Mouse (Mus musculus): Measurements from ENCODE around the gene Camk2d. TPM values are rescaled to one million over a fixed set of nuclear protein-coding genes. Genes with fewer than 3 reads are reported as not detected.

Gene Camk2d
- polyA plus RNA-seq, 1 experiment from 2014 or later: 36.6 TPM

- Histone ChIP-seq H3K9ac (replicated peaks; ENCODE audit: low read depth) (no peak overlapping the region), H3K4me3 (ENCODE audit: low read depth, low read length) (no peak overlapping the region), H3K36me3 (ENCODE audit: insufficient read depth, low read length) (no peaks in the 10 kb centered on the region), H3K4me2 (replicated peaks; ENCODE audit: low read depth, low read length) (no peak overlapping the region), H3K27me3 (replicated peaks; ENCODE audit: insufficient read depth, low read length) (no peaks in the 10 kb centered on the region), H3K27ac (ENCODE audit: low read length) (no peak overlapping the region), H3K9me3 (ENCODE audit: low read length) (no peaks in the 10 kb centered on the region), H3K4me1 (ENCODE audit: insufficient read depth, low read depth, low read length) (no peaks in the 10 kb centered on the region)
- DNase-seq (ENCODE audit: low spot score) (no peak), ATAC-seq (no peak)
- no peak for TF ChIP-seq CTCF (IDR thresholded peaks at IDR 0.05)
- no peak for TF ChIP-seq EP300 (IDR thresholded peaks at IDR 0.05)
- 92% methylated on average over 1 of the region's 1 CpGs for WGBS
Measured at GRCm38 (mm10) chr3:126777879-126778278, 181.8 kb downstream of the Camk2d start.

DNA sequence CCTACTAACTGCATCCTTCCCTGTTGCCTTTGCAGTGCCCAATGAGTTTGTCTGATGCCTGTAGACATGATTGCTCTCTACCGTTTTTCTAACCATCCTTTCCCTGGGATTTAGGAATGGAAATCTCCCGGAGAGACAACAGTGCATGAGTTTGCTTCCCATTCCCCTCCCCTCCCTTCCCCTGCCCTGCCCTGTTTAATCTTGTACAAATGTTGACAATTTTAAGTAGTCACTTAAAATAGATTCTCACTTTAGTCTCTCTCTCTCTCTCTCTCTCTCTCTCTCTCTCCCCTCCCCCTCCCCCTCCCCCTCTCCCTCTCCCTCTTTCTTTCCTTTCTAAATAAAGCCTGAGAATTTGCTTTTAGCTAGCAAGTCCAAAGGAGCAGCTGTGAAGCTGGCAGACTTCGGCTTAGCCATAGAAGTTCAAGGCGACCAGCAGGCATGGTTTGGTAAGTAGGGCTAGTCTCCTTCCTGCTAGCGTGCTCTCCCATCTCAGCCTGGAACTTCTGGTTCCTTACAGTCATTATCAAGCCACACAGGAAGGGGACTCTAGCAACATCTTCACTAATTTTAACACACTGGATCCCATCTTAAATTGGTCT is 184.0 kb downstream of the Camk2d start:
- TF ChIP-seq CTCF (IDR thresholded peaks at IDR 0.05): no peak
- no peak for TF ChIP-seq EP300 (IDR thresholded peaks at IDR 0.05)
- H3K36me3 ChIP-seq (ENCODE audit: insufficient read depth, low read length): no peaks in the 10 kb centered on the region
- H3K4me1 ChIP-seq (ENCODE audit: insufficient read depth, low read depth, low read length): no peaks in the 10 kb centered on the region
- H3K9ac ChIP-seq (replicated peaks; ENCODE audit: low read depth): no peak overlapping the region
- no peak overlapping the region for H3K27ac ChIP-seq (ENCODE audit: low read length)
- no peak for DNase-seq (ENCODE audit: low spot score)
- WGBS: 50% methylated on average over 5 of the region's 5 CpGs
- no peaks in the 10 kb centered on the region for H3K9me3 ChIP-seq (ENCODE audit: low read length)
- H3K4me3 ChIP-seq (ENCODE audit: low read depth, low read length): no peak overlapping the region
- no peak for ATAC-seq
- no peaks in the 10 kb centered on the region for H3K27me3 ChIP-seq (replicated peaks; ENCODE audit: insufficient read depth, low read length)
- no peak overlapping the region for H3K4me2 ChIP-seq (replicated peaks; ENCODE audit: low read depth, low read length)

GRCm38 (mm10) chr3:126793035-126793964 is 197.2 kb downstream of the Camk2d start:
- ATAC-seq: no peak
- H3K9me3 ChIP-seq (ENCODE audit: low read length): no peaks in the 10 kb centered on the region
- H3K4me2 ChIP-seq (replicated peaks; ENCODE audit: low read depth, low read length): no peak overlapping the region
- TF ChIP-seq CTCF (IDR thresholded peaks at IDR 0.05) (no peak), EP300 (IDR thresholded peaks at IDR 0.05) (no peak)
- H3K36me3 ChIP-seq (ENCODE audit: insufficient read depth, low read length): peaks cover 13% of the 10 kb centered on the region; the same call in 1 of the 2 replicates
- no peak for DNase-seq (ENCODE audit: low spot score)
- no peak overlapping the region for H3K27ac ChIP-seq (ENCODE audit: low read length)
- H3K27me3 ChIP-seq (replicated peaks; ENCODE audit: insufficient read depth, low read length): no peaks in the 10 kb centered on the region
- no peak overlapping the region for H3K9ac ChIP-seq (replicated peaks; ENCODE audit: low read depth)
- H3K4me3 ChIP-seq (ENCODE audit: low read depth, low read length): no peak overlapping the region
- 90% methylated on average over 2 of the region's 2 CpGs for WGBS
- H3K4me1 ChIP-seq (ENCODE audit: insufficient read depth, low read depth, low read length): no peaks in the 10 kb centered on the region

DNA sequence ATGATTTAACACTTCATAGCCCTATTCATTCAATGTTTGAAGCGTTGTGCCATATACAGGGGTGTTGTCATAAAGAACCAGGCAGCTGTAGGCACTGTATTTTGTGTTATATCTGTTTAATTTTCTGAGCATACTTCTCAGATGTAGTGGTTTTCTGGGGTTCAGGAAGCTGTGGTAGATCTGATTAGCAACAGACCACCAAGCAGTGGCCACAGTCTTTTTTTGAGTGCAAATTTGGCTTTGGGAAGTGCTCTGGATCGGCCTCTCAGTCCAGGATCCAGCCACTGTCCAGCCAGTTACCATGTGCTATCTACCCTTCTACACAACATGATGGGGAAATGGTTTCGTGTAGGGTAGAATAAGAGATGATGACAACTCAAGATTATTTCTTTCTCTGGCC is 199.8 kb downstream of the Camk2d start:
- no peaks in the 10 kb centered on the region for H3K27me3 ChIP-seq (replicated peaks; ENCODE audit: insufficient read depth, low read length)
- WGBS: 89% methylated on average over 3 of the region's 3 CpGs
- no peak overlapping the region for H3K27ac ChIP-seq (ENCODE audit: low read length)
- TF ChIP-seq EP300 (IDR thresholded peaks at IDR 0.05) (no peak), CTCF (IDR thresholded peaks at IDR 0.05) (no peak)
- peaks cover 13% of the 10 kb centered on the region; the same call in 1 of the 2 replicates for H3K36me3 ChIP-seq (ENCODE audit: insufficient read depth, low read length)
- H3K4me2 ChIP-seq (replicated peaks; ENCODE audit: low read depth, low read length): no peak overlapping the region
- H3K9ac ChIP-seq (replicated peaks; ENCODE audit: low read depth): no peak overlapping the region
- no peaks in the 10 kb centered on the region for H3K9me3 ChIP-seq (ENCODE audit: low read length)
- no peak overlapping the region for H3K4me3 ChIP-seq (ENCODE audit: low read depth, low read length)
- no peak for DNase-seq (ENCODE audit: low spot score)
- no peaks in the 10 kb centered on the region for H3K4me1 ChIP-seq (ENCODE audit: insufficient read depth, low read depth, low read length)
- ATAC-seq: no peak

DNA sequence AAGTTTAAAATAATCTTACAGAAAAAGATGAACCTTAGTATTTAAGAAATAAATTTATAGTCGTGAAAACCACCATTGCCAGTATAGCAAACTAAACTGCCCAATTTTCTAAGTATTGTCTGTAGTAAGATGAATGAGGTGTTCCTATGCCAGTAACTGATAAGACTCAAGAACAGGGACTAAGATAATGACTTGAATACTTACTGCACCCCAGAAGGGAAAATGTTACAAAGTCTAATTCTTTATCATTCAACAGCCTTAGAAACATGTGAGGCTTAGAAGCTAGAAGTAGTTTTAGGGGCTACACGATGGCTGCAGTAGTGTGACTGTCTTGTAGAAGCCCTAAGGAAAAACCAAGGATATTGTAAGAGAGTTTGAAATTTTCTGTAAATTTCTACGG is 200.9 kb downstream of the Camk2d start:
- Histone ChIP-seq H3K27ac (ENCODE audit: low read length) (no peak overlapping the region), H3K27me3 (replicated peaks; ENCODE audit: insufficient read depth, low read length) (no peaks in the 10 kb centered on the region), H3K4me1 (ENCODE audit: insufficient read depth, low read depth, low read length) (no peaks in the 10 kb centered on the region), H3K4me2 (replicated peaks; ENCODE audit: low read depth, low read length) (no peak overlapping the region), H3K36me3 (ENCODE audit: insufficient read depth, low read length) (peaks cover 13% of the 10 kb centered on the region; the same call in 1 of the 2 replicates), H3K4me3 (ENCODE audit: low read depth, low read length) (no peak overlapping the region), H3K9me3 (ENCODE audit: low read length) (no peaks in the 10 kb centered on the region), H3K9ac (replicated peaks; ENCODE audit: low read depth) (no peak overlapping the region)
- TF ChIP-seq CTCF (IDR thresholded peaks at IDR 0.05): no peak
- no peak for TF ChIP-seq EP300 (IDR thresholded peaks at IDR 0.05)
- WGBS: 81% methylated on average over 3 of the region's 3 CpGs
- ATAC-seq (no peak), DNase-seq (ENCODE audit: low spot score) (no peak)

DNA sequence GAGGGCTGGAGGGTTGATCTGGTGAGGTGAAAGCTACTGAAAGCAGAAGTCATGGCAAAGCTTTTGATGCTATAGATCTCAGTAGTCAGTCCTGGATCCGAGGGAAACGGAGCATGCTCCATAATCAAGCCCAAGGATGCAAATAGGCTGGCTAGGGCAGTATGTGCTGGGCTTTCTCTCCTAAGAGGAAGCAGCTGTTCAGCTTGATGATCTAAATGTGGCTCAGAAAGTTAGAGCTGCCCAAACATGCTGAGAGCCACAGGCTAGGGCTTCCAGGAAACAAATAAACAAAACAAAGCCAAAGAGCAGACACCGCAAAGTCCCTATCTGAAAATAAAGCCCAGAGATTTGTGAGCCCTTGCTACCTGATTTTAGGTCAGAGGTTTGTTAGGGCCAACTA is 201.7 kb downstream of the Camk2d start:
- WGBS: 91% methylated on average over 3 of the region's 3 CpGs
- ATAC-seq: no peak

More for the DNA sequence above, 201.7 kb downstream of the Camk2d start:
- DNase-seq (ENCODE audit: low spot score): no peak
- H3K9ac ChIP-seq (replicated peaks; ENCODE audit: low read depth): no peak overlapping the region
- H3K27ac ChIP-seq (ENCODE audit: low read length): no peak overlapping the region
- no peak overlapping the region for H3K4me3 ChIP-seq (ENCODE audit: low read depth, low read length)
- TF ChIP-seq EP300 (IDR thresholded peaks at IDR 0.05): no peak
- TF ChIP-seq CTCF (IDR thresholded peaks at IDR 0.05): no peak
- H3K9me3 ChIP-seq (ENCODE audit: low read length): no peaks in the 10 kb centered on the region
- no peak overlapping the region for H3K4me2 ChIP-seq (replicated peaks; ENCODE audit: low read depth, low read length)
- no peaks in the 10 kb centered on the region for H3K4me1 ChIP-seq (ENCODE audit: insufficient read depth, low read depth, low read length)
- no peaks in the 10 kb centered on the region for H3K27me3 ChIP-seq (replicated peaks; ENCODE audit: insufficient read depth, low read length)
- peaks cover 13% of the 10 kb centered on the region; the same call in 1 of the 2 replicates for H3K36me3 ChIP-seq (ENCODE audit: insufficient read depth, low read length)
